Mouse (Mus musculus): ENCODE results near the gene Far2. TPM values are rescaled to one million over a fixed set of nuclear protein-coding genes. Genes with fewer than 3 reads are reported as not detected.

Gene Far2
- polyA plus RNA-seq (2012; rRNA removed), result 0.31 TPM in 2 replicates

DNA sequence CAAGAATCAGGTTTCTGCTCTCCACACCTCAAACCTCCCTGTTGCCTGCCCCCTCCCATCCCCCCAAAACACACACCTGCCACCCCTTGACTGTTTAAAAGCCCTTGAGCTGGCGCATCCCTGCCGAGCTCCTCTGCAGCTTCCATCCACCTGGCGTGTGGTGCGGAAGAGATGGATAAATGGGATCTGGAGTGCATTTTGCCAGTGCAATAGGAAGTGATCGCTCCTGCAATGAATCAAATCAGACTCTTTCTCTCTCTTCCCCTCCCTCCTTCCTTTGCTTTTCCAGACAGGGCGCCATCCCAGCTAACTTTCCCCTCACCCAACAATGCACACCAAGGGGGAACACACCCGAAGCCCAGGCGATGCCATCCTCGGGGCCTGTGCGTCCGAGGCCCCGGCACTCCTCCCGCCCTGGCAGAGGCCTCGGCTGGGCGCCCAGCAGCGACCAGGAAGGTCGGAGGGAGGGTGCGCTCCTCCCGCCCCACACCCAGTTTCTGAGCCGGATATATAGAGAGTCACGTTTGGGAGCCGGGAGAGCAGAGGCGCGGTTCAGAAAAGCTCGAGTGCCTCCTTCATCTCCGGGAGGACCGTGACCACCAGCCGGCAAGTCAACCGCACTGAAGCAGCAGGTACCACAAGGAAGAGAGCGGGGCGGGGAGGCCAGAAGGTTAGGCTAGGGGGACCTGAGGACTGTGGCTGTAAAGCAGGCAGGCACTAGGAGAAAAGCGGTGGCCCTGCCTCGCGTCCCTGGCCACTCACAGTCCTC, at the start of gene Far2:
Gene Far2, plus strand, starts transcription at position 379 of the 769 bp plus-strand sequence.

DNA sequence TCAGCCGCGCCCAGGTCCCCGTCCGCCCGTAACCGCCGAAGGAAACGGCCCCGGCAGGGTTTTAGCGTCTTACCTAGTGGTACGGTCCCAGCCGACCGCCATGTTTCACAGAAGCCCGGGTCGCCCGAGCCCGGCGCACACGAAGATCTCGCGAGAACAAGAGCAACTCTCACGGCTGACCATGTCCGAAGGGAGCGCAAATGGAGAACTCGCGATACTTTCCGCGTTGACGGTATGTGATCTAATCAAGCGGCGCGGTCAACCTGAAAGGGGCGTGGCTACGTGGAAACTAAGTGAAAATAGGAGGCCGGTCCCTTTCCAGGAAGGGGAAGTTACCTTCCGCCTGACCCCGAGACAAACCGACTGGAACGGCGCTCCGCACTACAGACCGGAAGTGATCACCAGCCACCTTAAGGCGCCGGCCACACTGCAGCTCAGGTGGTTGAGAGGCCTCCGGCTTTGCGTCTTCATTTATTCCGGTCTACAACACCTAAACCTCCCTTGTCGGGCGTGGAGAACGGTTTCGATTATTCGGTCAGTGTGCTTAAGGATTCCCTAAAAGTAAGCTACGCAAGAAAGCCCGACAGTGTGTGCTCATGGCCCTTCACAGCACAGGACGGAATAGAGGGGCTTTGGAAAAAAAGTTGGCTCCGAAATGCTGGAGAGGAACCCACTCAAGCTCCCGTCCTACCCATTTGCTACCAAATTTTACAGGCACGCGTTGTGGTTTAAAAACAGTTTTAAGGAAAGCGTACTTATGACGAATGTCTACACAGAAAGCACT, 165.0 kb downstream of the Far2 start, which contains the start of gene Ergic2:
Gene Ergic2, minus strand, starts transcription at position 478 of the 784 bp plus-strand sequence.

Other genes starting within 250 kb of the Far2 start
- 36.2 and 43.5 TPM in 2 replicates for gene Ergic2, start 165.1 kb downstream of the Far2 start, polyA plus RNA-seq (2012; rRNA removed)